Mouse (Mus musculus) forebrain, postnatal 0 days (tissue): ENCODE measurements around the gene Ltbp1. TPM values are rescaled to one million over a fixed set of nuclear protein-coding genes. Genes with fewer than 3 reads are reported as not detected.

Source experiments
- ATAC-seq: fragments of 200-750 bp; cut with Nextera tagmentation; 2 replicates; pipeline ENCODE4 v1.8.0; 2017; ENCODE audit warnings: mild to moderate bottlenecking, moderate library complexity
- DNase-seq: peaks from one replicate; pipeline ENCODE4 v3.0.0-alpha.2; 2015
- H3K27ac ChIP-seq: fragments of 300-500 bp; sonication (generic); 2 replicates; pipeline ENCODE4 v1.5.1; 2014; ENCODE audit warnings: low read depth, mild to moderate bottlenecking, antibody characterized with exemption, low read length, moderate library complexity, mixed read lengths
- H3K27me3 ChIP-seq: fragments of 300-500 bp; sonication (generic); 2 replicates; pipeline ENCODE4 v1.6.1; 2014; ENCODE audit warnings: mild to moderate bottlenecking, low read length, mixed read lengths; ENCODE audit not compliant: insufficient read depth
- H3K36me3 ChIP-seq: fragments of 300-500 bp; sonication (generic); 2 replicates; pipeline ENCODE4 v1.6.1; 2014; ENCODE audit warnings: mild to moderate bottlenecking, moderate library complexity; ENCODE audit not compliant: insufficient read depth
- H3K4me1 ChIP-seq: fragments of 300-500 bp; sonication (generic); 2 replicates; pipeline ENCODE4 v1.6.1; 2014; ENCODE audit warnings: antibody characterized with exemption; ENCODE audit not compliant: insufficient read depth
- H3K4me2 ChIP-seq: fragments of 300-500 bp; sonication (generic); 2 replicates; pipeline ENCODE4 v1.6.1; 2014; ENCODE audit warnings: low read depth, mild to moderate bottlenecking, moderate library complexity
- H3K4me3 ChIP-seq: fragments of 300-500 bp; sonication (generic); 2 replicates; pipeline ENCODE4 v1.5.1; 2014; ENCODE audit warnings: low read depth, low read length, mixed read lengths
- H3K9ac ChIP-seq: fragments of 300-500 bp; sonication (generic); 2 replicates; pipeline ENCODE4 v1.6.1; 2014; ENCODE audit warnings: mild to moderate bottlenecking
- H3K9me3 ChIP-seq: fragments of 300-500 bp; sonication (generic); 2 replicates; pipeline ENCODE4 v1.6.1; 2016; ENCODE audit warnings: low read length
- CTCF ChIP-seq: sonication (generic); IDR thresholded peaks from 2 replicates; pipeline ENCODE4 v1.5.1; 2016; ENCODE audit warnings: antibody characterized with exemption, control low read depth, low read depth
- WGBS: fragments of 180-500 bp; shearing (Covaris S2); extraction: QIAGEN DNeasy Blood & Tissue Kit; methylation state at CpG from one replicate; pipeline ENCODE4 v1.1.7; 2014; 5-methylcytosine and 5-hydroxymethylcytosine counted together
- polyA plus RNA-seq: library from polyadenylated mRNA; unstranded; fragments of >200 nt; fragmentation: Nextera tagmentation; extraction: Ambion mirVana; gene quantifications from 2 replicates; pipeline ENCODE4 v1.2.1, GENCODE M21; 2015
- total RNA-seq: library from RNA; depleted of rRNA; stranded (reverse); fragments of >200 nt; gene quantifications from 2 replicates; pipeline ENCODE4 v1.2.3, GENCODE M21; 2014

Gene Ltbp1
- total and polyA plus RNA-seq, 2 experiments from 2014 or later = 1.5 to 5.2 TPM

- TF ChIP-seq CTCF = no peak
- DNase-seq (no peak), ATAC-seq (no peak)
These were observed 433.7 kb downstream of the Ltbp1 start for GRCm38 (mm10) chr17:75439062-75439461.

GRCm38 (mm10) chr17:75440619-75441018, 435.3 kb downstream of the Ltbp1 start:
- Histone ChIP-seq H3K4me3 (no peak overlapping the region), H3K27ac (no peak overlapping the region), H3K27me3 (no peaks in the 10 kb centered on the region), H3K9me3 (no peaks in the 10 kb centered on the region), H3K36me3 (no peaks in the 10 kb centered on the region), H3K4me1 (no peaks in the 10 kb centered on the region), H3K9ac (no peak overlapping the region), H3K4me2 (no peak overlapping the region)
- 50% methylated on average over 7 of the region's 7 CpGs for WGBS
- TF ChIP-seq CTCF = no peak
- DNase-seq = peak; percentile 7
- peak; percentile 56; the same call in 1 of the 2 replicates for ATAC-seq

More at GRCm38 (mm10) chr17:75439062-75439461, 433.7 kb downstream of the Ltbp1 start:
- Histone ChIP-seq H3K27me3 (no peaks in the 10 kb centered on the region), H3K4me3 (no peak overlapping the region), H3K36me3 (no peaks in the 10 kb centered on the region), H3K9ac (no peak overlapping the region), H3K9me3 (no peaks in the 10 kb centered on the region), H3K4me1 (no peaks in the 10 kb centered on the region), H3K27ac (no peak overlapping the region), H3K4me2 (no peak overlapping the region)
- 78% methylated on average over 14 of the region's 14 CpGs for WGBS

- H3K27ac ChIP-seq = no peak overlapping the region
- 78% methylated on average over 5 of the region's 5 CpGs for WGBS
- no peak overlapping the region for H3K4me2 ChIP-seq
- H3K27me3 ChIP-seq = no peaks in the 10 kb centered on the region
- TF ChIP-seq CTCF = no peak
- H3K9me3 ChIP-seq = no peaks in the 10 kb centered on the region
- no peak overlapping the region for H3K4me3 ChIP-seq
- H3K4me1 ChIP-seq = no peaks in the 10 kb centered on the region
- no peak overlapping the region for H3K9ac ChIP-seq
- ATAC-seq = no peak
- no peak for DNase-seq
- H3K36me3 ChIP-seq = no peaks in the 10 kb centered on the region
These were observed 436.0 kb downstream of the Ltbp1 start for GRCm38 (mm10) chr17:75441260-75441830.
